Mouse (Mus musculus) ES-Bruce4 (cell line): ENCODE measurements at regions not wholly inside any gene's neighbourhood (a gene's known extent, or its start where the extent isn't known, plus 50 kb on each side); places are given as distances from the start of the nearest gene placed in this dataset.

Experiments
- H3K27ac ChIP-seq: 2 replicates; pipeline ENCODE4 v1.5.1; 2012; ENCODE audit warnings: low read length, inconsistent platforms; ENCODE audit not compliant: insufficient read depth
- H3K27me3 ChIP-seq: 2 replicates; pipeline ENCODE4 v1.6.1; 2012; ENCODE audit warnings: mild to moderate bottlenecking, low read length, inconsistent platforms; ENCODE audit not compliant: control insufficient read depth, poor library complexity, insufficient read depth, severe bottlenecking
- H3K36me3 ChIP-seq: 2 replicates; pipeline ENCODE4 v1.6.1; 2012; ENCODE audit warnings: inconsistent platforms, mild to moderate bottlenecking, low read length, moderate library complexity; ENCODE audit not compliant: control insufficient read depth, poor library complexity, insufficient read depth, severe bottlenecking
- H3K4me1 ChIP-seq: one replicate; pipeline ENCODE4 v1.8.1; 2011; ENCODE audit warnings: low read length; ENCODE audit not compliant: control insufficient read depth, insufficient read depth
- H3K4me3 ChIP-seq: 2 replicates; pipeline ENCODE4 v1.5.1; 2011; ENCODE audit warnings: low read depth, mild to moderate bottlenecking, low read length
- H3K9ac ChIP-seq: 2 replicates; pipeline ENCODE4 v1.6.1; 2012; ENCODE audit warnings: low read depth, mild to moderate bottlenecking, inconsistent platforms; ENCODE audit not compliant: poor library complexity, severe bottlenecking
- H3K9me3 ChIP-seq: replicated peaks from 2 replicates; pipeline ENCODE4 v1.6.1; 2012; ENCODE audit warnings: mild to moderate bottlenecking, low read length, inconsistent platforms; ENCODE audit not compliant: control insufficient read depth, poor library complexity, insufficient read depth, severe bottlenecking
- CTCF ChIP-seq: IDR thresholded peaks from one replicate; pipeline ENCODE4 v1.8.1; 2011; ENCODE audit warnings: low read depth, low read length
- EP300 ChIP-seq: IDR thresholded peaks from 2 replicates; pipeline ENCODE4 v1.6.1; 2011; ENCODE audit warnings: low read depth, low read length; ENCODE audit not compliant: insufficient read depth
- POLR2A ChIP-seq: IDR thresholded peaks from one replicate; pipeline ENCODE4 v1.8.1; 2011; ENCODE audit warnings: low read length; ENCODE audit not compliant: insufficient read depth

- no peak overlapping the region for H3K4me3 ChIP-seq
Observed at GRCm38 (mm10) chr14:80369448-80370153, 385.7 kb downstream of the Olfm4 start.

GRCm38 (mm10) chr14:80374290-80374689 is 390.4 kb downstream of the Olfm4 start:
- Histone ChIP-seq H3K36me3 (no peaks in the 10 kb centered on the region), H3K27ac (no peak overlapping the region), H3K9me3 (no peaks in the 10 kb centered on the region), H3K9ac (no peak overlapping the region), H3K27me3 (no peaks in the 10 kb centered on the region), H3K4me1 (no peaks in the 10 kb centered on the region), H3K4me3 (no peak overlapping the region)
- TF ChIP-seq POLR2A (no peak), CTCF (no peak), EP300 (no peak)

More at GRCm38 (mm10) chr14:80369448-80370153, 385.7 kb downstream of the Olfm4 start:
- no peak overlapping the region for H3K27ac ChIP-seq
- H3K9me3 ChIP-seq, result no peaks in the 10 kb centered on the region
- no peak for TF ChIP-seq POLR2A
- TF ChIP-seq EP300, result no peak
- no peak for TF ChIP-seq CTCF
- H3K36me3 ChIP-seq, result no peaks in the 10 kb centered on the region
- H3K9ac ChIP-seq, result no peak overlapping the region
- H3K27me3 ChIP-seq, result no peaks in the 10 kb centered on the region
- H3K4me1 ChIP-seq, result no peaks in the 10 kb centered on the region

GRCm38 (mm10) chr14:80377064-80377463 is 393.2 kb downstream of the Olfm4 start:
- no peak overlapping the region for H3K27ac ChIP-seq
- TF ChIP-seq CTCF (no peak), EP300 (no peak)

DNA sequence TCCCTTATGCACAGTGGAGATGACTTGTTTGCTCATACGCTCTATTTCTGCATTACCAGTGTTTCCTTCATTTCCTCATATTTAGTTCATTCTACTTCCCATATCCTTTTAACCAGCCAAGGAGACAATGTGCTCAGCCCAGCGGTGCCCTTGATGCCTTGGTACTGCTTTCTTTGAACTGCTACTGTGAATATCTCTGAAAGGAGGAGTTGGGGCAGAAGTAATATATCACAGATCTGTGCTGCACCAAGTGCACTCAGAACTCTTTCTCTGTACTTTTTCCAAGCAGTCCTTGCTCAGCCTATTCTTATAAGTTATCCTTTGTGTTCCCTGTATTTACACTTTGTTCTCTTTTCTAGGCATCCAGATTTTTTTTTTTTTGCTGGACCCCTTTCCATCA is 407.5 kb downstream of the Olfm4 start:
- Histone ChIP-seq H3K27ac (no peak overlapping the region), H3K9ac (no peak overlapping the region), H3K27me3 (no peaks in the 10 kb centered on the region), H3K9me3 (no peaks in the 10 kb centered on the region), H3K4me3 (no peak overlapping the region), H3K36me3 (no peaks in the 10 kb centered on the region), H3K4me1 (no peaks in the 10 kb centered on the region)
- TF ChIP-seq EP300, result no peak
- no peak for TF ChIP-seq POLR2A
- no peak for TF ChIP-seq CTCF

More at GRCm38 (mm10) chr14:80377064-80377463, 393.2 kb downstream of the Olfm4 start:
- Histone ChIP-seq H3K27me3 (no peaks in the 10 kb centered on the region), H3K9ac (no peak overlapping the region), H3K36me3 (no peaks in the 10 kb centered on the region), H3K9me3 (no peaks in the 10 kb centered on the region), H3K4me1 (no peaks in the 10 kb centered on the region), H3K4me3 (no peak overlapping the region)

- Histone ChIP-seq H3K4me3 (no peak overlapping the region), H3K9me3 (no peaks in the 10 kb centered on the region), H3K4me1 (no peaks in the 10 kb centered on the region), H3K27me3 (peaks cover 1% of the 10 kb centered on the region; the same call in 1 of the 2 replicates), H3K36me3 (no peaks in the 10 kb centered on the region), H3K27ac (no peak overlapping the region), H3K9ac (no peak overlapping the region)
- no peak for TF ChIP-seq CTCF
- no peak for TF ChIP-seq POLR2A
- no peak for TF ChIP-seq EP300
Observed at GRCm38 (mm10) chr14:80408317-80408716, 424.4 kb downstream of the Olfm4 start.

- Histone ChIP-seq H3K9ac (no peak overlapping the region), H3K9me3 (no peaks in the 10 kb centered on the region; the same call in 1 of the 2 replicates), H3K4me1 (no peaks in the 10 kb centered on the region), H3K36me3 (no peaks in the 10 kb centered on the region), H3K27me3 (no peaks in the 10 kb centered on the region), H3K27ac (no peak overlapping the region), H3K4me3 (no peak overlapping the region)
- TF ChIP-seq POLR2A (no peak), CTCF (no peak), EP300 (no peak)
Observed at GRCm38 (mm10) chr14:80418810-80419325, 435.0 kb downstream of the Olfm4 start.
